Mouse (Mus musculus) activated CD4-positive, CD25-positive, alpha-beta regulatory T cell, adult 4 months (primary cell): ENCODE measurements around the gene Mff. TPM values are rescaled to one million over a fixed set of nuclear protein-coding genes. Genes with fewer than 3 reads are reported as not detected.

Experiments used
- ATAC-seq: one replicate; pipeline ENCODE4 v1.8.0; 2017
- polyA plus RNA-seq, 2 experiments: library from polyadenylated mRNA; unstranded; fragments of 100-300 nt; shearing (Covaris generic); gene quantifications; one replicate each; pipeline ENCODE4 v1.2.1; 2017

The Mff gene
- polyA plus RNA-seq: 100 to 1,000 TPM in 1 of 2 experiments, 10 to 100 TPM in 1; 94.7 to 117 TPM

GRCm38 (mm10) chr1:82724339-82725025 is at the start of gene Mff:
Gene Mff (plus strand): TSS chr1:82724890.
- ATAC-seq: peak; percentile 94

- no peak for ATAC-seq
Observed at GRCm38 (mm10) chr1:82686328-82686727, 38.4 kb upstream of the Mff start.

GRCm38 (mm10) chr1:82686866-82687265 is 37.8 kb upstream of the Mff start:
- no peak for ATAC-seq

- ATAC-seq: no peak
Observed at GRCm38 (mm10) chr1:82687931-82688330, 36.8 kb upstream of the Mff start.

- no peak for ATAC-seq
Observed at GRCm38 (mm10) chr1:82695915-82696314, 28.8 kb upstream of the Mff start.

GRCm38 (mm10) chr1:82717816-82718512 is 6.7 kb upstream of the Mff start:
- no peak for ATAC-seq

DNA sequence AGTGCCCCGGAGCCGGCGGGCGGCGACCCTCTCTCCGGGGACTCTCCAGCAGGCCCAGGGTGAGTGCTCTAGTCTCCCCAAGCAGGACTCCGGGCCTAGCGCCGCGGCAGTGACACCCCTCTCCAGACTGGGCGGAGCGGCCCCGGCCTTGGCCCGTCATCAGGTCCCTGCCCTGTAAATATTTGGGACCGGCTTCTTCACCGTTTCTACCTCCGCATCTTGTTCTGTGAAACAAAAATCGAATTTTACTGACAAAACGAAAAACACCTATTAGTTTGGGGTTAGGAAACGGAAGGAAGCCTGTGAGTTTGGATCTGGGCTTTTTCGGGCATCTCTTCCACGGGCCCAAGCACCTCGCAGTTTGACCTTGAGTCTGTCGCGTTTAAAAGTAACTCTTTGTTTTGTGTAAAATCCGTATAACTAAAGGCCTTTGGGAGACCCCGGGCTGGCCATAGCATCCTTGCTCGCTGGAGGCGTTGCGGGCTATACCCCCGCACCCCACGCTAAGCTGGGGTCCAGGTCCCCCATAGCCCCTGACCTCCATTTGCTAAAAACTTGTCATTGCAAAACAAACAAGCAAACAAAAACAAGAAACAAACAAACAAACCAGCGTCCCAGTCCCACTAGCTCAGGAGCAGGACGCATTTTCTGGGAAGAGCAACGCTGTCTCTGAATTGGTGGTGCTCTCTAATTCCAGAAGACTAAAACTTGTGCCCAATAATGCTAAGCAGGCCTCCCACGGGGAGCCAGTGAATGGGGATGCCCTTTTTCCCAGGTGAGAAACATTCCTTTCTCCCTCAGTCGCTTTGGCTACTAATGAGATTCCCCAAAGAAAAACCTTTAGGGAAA is 560 bp downstream of the Mff start:
- ATAC-seq: peak; percentile 84

DNA sequence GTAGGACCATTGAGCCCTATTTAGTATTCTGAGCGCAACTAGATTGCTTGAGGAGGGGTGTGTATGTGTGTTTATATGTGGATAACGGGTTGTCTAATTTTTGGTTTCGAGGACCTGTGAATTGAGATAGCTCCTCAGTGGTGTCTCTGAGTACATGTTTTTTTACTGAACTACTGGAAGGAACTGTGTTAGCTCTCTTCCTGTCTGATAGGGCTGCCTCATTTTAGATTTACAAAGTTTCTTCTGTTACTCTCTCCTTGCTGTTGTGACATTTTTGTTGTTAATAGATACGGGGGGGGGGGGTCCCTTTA is 1.1 kb downstream of the Mff start:
- no peak for ATAC-seq

GRCm38 (mm10) chr1:82726482-82726881 is 1.8 kb downstream of the Mff start:
- ATAC-seq: no peak

- ATAC-seq: no peak
Observed at GRCm38 (mm10) chr1:82733357-82733756, 8.7 kb downstream of the Mff start.

GRCm38 (mm10) chr1:82738066-82738465 is 13.4 kb downstream of the Mff start:
- ATAC-seq: no peak

DNA sequence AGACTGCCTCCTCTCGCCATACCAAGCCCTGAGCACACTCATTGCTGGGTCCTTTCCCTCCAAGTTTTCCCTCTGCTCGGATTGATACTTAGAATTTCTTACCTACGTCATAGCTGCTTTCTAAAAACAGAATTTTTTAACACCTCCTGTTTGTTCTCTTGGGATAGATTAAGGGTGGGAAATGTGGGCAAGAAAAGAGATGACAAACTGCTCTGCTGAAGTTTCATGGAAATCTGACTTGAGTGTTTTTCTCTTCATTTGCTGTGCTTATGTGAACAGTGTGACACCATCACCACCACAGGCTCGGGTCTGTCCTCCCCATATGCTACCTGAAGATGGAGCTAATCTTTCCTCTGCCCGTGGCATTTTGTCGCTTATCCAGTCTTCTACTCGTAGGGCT is 16.8 kb downstream of the Mff start:
- ATAC-seq: no peak

GRCm38 (mm10) chr1:82743962-82744361 is 19.3 kb downstream of the Mff start:
- ATAC-seq: no peak

DNA sequence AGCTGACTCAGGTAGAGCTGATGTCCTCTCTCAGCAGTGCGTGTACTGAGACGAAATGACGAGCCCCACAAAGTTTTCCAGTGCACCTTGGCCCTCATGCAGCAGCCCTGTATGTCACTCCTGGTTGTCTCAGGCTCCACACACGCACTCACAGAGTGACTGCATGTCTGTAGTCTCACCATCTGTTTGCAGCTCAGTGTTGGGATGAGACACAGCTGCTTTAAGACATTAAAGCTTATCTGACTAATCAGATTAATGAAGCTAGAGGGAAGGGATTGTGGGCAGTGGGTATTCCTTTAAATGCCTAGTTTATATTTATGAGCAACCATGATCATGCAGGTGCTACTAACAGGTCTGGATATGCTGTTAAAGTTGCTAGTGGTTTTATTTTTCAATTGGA is 21.7 kb downstream of the Mff start:
- no peak for ATAC-seq

DNA sequence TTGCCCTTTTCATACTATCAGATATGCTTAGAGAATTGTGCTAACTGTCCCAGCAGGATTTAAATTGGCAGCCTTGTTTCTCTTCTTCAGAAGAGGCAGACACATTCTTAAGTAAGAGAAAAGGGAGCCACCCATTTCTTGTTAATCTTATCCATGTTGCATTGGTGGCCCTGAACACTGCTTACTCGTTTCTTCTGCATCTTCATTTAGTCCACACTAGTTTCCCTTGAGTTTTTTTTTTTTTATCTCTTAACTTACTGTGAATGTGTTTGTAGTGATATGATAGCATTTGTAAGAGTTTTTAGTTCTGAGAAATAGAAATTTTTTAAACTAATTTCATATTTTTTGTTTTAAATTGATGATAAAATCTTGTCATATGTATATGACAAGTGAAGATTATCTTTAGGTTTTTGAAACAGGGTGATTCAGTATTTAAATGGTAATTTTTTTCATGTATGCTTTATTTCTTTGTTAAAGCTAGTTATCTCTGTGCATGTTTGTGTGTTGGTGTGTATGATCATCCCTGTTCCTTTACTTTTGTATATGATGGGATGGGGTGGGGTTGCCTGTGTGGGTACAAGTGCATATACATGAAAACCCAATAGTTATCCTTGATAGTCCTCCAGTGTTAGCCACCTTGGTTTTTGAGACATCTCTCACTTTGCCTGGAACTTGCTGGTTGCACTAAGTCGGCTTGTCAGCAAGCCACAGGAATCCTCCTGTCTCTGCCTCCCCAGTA is 23.2 kb downstream of the Mff start:
- ATAC-seq: no peak

DNA sequence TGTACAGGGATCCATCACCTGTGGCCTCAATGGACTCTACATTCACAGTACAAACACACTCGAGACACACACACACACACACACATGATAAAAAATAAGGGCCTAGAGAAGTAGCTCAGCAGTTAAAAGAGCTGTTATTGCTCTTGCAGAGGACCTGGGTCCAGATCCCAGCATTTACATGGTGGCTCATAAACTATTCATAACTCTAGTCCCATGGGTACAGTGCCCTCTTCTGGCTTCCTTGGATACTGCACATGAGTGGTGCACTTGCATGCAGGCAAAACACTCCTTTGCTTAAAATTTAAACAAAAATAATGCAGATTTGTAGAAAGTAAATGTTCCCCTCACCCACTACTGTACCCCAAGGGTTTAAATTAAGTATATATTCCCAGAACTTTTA is 34.8 kb downstream of the Mff start:
- no peak for ATAC-seq

GRCm38 (mm10) chr1:82761454-82762169 is 36.9 kb downstream of the Mff start:
- no peak for ATAC-seq

DNA sequence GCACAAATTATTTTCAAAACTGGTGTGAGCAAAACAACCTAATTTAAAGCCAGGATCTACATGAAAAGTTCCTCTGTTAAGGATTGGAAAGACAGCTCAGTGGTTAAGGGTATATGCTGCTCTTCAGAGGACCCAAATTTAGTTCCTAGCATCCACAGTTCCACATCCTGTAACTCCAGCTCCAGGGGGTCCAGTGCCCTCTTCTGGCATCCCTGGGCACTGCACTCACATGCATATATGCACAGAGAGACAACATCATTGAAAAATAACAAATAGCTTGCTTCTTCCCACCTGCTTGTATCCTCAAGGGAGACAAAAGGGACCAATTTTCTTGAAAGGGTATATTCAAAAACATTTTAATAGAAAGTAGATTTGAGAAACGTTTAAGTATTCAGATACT is 37.6 kb downstream of the Mff start:
- no peak for ATAC-seq

- ATAC-seq: no peak
Observed at GRCm38 (mm10) chr1:82766227-82766626, 41.5 kb downstream of the Mff start.

GRCm38 (mm10) chr1:82766641-82767040 is 42.0 kb downstream of the Mff start:
- no peak for ATAC-seq

DNA sequence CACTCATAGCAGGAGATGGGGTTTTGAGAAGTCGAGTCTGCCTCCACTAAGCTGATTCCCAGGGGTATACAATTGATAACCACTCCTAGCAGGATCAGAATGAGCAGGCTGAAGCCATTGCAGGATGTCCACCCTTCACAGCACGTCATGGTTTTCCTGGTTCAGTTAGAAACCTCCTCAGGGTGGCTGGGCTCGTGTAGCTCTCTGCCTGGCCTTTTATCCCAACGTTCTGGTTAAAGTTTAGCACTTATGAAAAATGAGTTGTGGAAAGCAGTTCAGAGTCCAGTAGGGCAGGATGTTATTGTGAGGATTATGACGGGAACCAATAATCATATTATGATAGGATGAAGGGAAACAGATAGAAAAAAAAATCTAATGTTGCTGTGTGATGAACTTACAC is 43.6 kb downstream of the Mff start, which contains the start of gene Tm4sf20:
Tm4sf20 (minus strand) TSS at position 193 of the 400 bp plus-strand sequence.
- ATAC-seq: no peak

DNA sequence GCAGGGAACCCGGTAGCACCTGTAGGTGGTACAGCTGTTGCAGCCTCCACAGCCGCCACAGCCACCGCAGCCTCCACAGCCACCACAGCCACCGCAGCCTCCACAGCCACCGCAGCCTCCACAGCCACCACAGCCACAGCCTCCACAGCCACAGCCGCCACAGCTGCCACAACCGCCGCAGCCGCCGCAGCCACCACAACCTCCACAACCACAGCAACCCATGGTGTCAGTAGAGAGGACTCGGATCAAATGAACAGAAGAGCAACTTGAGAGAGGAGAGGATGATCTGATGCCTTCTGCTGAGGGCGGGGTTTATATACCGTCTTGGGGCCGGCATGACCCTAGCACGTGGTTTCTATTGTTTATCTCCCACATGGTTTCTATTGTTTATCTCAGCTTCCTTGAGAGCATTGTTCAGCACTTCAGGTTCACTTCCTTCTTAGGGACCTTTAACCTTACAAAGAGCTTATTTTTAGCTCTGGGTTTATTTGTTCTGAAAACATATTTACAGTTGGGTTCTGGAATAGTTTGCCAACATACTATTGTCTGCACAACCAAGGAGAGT is 46.4 kb downstream of the Mff start, which contains the start of gene Gm47791:
Gm47791 (minus strand) TSS at position 222 of the 565 bp plus-strand sequence.
- no peak for ATAC-seq
